Mouse (Mus musculus): Measurements from ENCODE around the gene Gcnt2.
"Not testable (repeated sequence)": the region's sequence is repeated elsewhere in the genome, so short reads cannot be mapped to it uniquely, and the experiment has no call there.

Gene Gcnt2

DNA sequence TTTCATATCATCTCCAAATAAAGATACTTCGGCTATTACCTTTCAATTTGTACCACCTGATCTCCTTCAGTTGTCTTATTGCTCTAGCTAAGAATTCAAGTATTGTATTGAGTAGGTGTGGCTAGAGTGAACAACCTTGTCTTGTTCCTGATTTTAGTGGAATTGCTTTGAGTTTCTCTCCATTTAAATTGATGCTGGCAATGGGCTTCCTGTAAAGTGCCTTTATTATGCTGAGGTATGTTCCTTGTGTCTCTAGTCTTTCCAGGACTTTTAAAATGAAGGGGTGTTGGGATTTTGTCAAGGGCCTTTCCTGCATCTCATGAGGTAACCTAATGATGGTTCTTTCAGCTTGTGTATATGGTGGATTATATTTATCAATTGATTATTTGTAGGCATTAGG lies 83.5 kb downstream of the Gcnt2 start:
- no peak for DNase-seq (ENCODE audit: low spot score in 2 of 2)

DNA sequence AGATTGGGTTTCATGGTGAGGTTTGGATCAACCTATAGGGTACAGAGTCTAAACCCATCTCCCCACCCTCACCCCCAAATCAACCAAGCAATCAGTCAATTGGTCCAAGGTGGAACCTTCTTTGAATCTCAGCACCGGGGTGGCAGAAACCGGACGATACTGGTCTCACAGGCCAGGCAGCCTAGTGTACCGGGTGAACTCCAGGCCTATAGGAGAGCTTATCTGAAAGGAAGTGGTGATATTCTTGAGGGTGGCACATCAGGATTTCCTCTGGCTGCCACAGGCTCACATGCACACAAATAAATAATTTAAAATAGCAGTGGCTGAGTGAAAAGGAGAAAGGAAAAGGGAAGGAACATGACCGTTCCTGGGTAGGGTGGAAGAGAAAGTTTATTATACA lies 84.4 kb downstream of the Gcnt2 start:
- DNase-seq (ENCODE audit: low spot score in 2 of 2): no peak

DNA sequence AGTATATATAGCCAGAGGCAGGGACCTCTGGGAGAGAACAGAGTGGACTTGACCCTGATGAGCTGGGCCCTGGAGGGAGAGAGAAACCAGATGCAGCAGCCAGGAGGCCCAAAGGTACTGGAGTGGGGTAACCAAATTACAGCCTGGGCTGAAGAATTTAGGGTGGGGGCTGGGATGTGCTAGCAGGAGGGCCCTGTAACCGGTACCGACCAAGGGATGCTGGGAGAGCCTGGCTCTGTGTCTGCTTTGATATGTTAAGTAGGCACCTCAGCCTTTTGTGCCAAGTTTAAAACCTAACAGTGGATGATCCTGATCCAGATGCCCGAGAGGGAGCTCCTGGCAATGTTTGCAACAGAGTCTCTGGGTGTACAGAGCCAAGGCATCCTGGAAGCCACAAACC lies 84.8 kb downstream of the Gcnt2 start:
- no peak for DNase-seq (ENCODE audit: low spot score in 2 of 2)

DNA sequence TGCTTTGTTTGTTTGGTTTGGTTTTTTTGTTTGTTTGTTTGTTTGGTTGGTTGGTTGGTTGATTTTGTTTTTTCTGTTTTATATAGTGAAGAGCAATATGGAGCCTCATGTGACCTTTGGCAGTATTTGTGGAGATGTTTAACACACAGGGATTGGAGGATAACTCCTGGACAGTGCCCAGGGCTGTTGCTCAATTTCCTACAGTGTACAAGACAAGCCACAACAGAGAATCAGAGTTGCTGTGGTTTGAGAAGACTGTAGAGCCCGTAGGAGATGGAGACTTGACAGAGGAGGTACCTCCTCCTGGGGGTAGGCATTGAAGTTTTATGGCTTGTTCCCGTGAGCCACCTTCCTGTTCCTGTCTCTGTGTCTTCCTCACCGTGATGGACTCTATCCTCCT lies 87.0 kb downstream of the Gcnt2 start:
- DNase-seq (ENCODE audit: low spot score in 2 of 2): no peak

DNA sequence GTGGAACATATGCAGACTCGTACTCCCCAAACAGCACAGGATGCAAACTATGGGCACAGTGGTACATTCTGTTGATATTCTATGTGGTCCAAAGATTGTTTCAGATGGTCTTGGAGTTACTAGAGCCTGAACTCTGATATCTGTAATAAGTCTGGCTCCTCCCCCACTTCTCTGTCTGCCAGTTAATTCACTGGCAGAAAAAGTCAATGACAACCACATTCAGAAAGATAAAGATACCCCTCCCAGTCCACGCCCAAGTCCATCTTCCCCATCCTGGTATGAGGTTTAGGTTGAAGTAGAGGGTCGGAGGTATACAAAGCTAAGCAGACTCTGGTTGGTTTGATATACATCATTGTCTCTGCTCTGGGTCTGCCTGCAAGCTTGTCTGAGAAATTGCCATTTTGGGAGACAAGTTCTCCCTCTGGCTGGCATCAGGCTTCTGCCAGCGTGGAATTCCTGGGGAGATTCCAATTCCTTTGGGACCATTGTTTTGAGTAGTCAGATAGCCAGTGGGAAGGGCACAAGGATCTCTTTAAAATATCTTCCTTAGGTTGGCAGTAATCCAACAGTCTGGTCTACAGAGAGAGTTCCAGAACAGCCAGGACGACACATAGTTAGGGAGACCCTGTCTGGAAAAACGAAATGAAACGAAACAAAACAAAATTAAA lies 88.1 kb downstream of the Gcnt2 start:
- no peak for DNase-seq (ENCODE audit: low spot score in 2 of 2)

DNA sequence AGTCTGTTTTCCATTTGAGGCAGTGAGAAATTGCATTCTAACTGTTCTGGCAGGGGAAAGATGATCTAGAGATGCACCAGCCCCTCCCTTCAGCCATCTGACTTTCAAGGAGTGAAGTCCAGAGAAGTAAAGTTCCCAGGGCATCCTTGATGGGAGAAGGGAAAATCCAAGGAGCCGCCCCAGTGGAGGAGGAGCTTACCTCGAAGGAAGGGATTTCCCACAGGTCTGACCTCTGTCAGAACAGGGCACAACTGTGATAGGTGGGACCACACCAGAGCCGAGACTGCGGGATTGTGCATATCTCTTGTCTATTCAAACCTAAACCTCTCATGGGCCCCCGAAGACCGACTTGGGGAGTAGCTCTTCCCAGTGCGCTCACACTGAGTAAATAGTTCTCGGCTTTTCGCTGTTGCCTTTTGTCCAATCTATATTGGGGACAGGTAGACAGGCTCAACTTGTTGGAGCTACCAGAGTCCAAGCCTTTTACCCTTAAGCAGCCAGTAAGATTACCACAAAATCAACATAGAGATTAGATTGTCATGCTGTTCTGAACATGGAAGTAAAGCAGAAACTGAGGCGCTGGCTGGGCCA lies 91.9 kb downstream of the Gcnt2 start:
- DNase-seq (ENCODE audit: low spot score in 2 of 2): no peak

DNA sequence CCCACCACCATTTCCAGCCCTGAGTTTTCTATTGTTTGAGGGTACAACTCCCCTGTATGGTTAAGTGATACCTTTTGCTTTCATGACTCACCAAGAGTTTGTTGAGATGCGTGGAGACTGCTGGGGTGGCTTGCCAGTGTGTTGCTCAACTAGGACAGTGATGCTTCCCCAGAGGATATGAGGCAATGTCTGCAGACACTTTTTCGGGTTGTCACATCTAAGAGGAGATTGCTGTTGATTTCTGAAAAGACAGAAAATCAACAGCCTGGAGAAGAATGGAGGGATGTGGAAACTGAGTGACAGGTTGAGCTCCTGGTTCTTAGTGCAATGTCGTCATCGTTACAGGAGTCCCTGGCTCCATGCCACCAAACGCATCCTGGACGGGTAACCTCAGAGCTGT lies 93.7 kb downstream of the Gcnt2 start:
- no peak for DNase-seq (ENCODE audit: low spot score in 2 of 2)

DNA sequence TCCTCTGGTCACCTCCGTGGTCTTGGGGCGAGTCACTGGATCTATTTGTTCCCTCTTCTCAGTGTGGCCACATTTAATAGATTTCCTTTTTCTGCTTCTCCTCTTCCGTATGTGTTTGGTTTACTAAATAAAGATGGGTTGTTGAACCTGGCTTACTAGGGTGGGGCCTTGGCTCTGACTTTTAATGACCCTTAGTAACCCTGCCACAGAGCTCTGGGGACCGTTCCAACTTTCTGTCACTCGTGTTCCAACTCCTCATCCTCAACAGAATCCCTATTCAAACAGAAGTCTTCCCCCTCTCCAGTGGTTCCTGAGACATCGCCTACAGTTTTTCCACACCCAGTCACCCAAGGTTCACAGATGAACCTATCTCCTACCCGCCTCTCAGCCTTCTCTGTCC lies 96.2 kb downstream of the Gcnt2 start:
- DNase-seq (ENCODE audit: low spot score in 2 of 2): no peak

DNA sequence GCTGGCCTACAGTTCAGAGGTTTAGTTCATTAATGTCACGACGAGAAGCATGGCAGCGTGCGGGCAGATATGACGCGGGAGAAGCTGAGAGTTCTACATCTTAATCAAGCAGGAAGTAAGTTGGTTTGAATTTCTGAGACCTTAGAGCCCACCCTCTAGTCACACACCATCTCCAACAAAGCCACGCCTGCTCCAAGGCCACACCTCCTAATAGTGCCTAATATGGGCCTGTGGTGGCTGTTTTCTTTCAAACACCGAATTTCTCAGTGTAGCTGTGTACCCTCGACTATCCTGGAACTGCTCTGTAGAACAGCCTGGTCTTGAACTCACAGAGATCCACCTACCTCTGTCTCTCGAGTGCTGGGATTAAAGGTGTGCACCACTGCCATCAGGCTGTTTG lies 108.1 kb downstream of the Gcnt2 start:
- DNase-seq (ENCODE audit: low spot score in 2 of 2): no peak

DNA sequence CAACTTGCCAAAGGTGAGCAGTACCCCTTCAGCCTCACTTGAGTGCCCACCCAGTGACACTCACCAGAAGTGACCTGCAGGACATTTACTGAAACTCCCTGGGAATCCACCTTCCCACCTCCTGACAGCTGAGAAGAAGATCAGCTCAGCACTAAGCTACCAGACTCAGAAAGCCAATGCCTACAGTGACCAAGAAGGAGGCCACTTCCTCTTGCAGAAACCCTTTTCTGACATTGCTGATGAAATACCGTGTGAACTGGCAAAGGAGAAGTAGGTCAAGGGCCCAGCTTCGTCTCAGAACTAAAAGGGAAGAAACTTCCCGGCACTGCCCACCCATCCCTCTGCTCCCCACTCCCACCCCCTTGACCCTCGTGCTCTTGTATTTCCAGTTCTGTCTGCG lies 109.0 kb downstream of the Gcnt2 start:
- DNase-seq (ENCODE audit: low spot score in 2 of 2): no peak

DNA sequence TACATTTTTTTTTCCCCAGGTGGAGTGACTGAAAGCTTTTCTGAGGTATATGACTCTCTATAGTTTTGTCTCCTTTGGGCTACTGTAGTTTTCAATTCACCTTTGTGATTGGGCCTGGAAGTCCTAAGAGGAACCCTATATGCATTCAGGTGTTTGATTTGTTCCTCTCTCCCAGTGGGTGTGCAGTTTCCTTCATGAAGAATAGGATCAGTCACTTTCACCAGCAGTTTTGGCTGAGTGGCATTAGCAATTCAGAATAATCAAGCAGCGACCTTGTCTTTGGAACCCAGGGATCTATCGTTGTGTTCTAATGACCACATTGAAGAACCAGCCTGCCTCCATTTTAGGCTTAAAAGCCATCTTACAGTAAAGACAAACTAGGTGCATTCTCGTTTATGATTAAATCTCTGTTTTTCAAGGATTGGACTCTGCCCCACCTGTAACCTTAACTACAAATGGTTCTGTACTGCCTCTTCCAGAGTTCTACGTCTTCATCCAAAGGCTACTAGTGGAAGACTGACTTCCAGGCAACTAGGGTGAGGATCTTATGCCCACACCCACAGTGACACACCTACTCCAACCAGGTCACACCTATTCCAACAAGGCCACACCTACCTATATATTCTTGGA lies 110.3 kb downstream of the Gcnt2 start:
- no peak for DNase-seq (ENCODE audit: low spot score in 2 of 2)

DNA sequence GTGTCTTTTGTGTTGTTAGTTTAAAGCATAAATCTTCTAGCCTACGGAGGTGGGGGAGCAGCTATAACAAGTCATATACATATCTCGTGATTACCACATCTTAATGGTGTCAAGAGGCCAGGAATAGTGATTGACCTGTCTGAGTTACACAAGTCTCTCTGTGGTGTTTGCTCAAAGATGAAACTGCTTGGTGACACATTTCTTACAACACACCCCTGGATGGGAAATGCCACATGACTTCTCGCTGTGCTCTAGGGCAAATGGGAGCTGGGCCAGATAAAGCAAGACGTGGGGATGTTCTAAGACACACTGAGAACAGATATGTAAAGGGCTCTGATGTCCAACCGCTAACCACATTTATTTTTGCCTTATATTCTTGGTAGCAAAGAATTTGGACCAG lies 111.7 kb downstream of the Gcnt2 start:
- no peak for DNase-seq (ENCODE audit: low spot score in 2 of 2)

DNA sequence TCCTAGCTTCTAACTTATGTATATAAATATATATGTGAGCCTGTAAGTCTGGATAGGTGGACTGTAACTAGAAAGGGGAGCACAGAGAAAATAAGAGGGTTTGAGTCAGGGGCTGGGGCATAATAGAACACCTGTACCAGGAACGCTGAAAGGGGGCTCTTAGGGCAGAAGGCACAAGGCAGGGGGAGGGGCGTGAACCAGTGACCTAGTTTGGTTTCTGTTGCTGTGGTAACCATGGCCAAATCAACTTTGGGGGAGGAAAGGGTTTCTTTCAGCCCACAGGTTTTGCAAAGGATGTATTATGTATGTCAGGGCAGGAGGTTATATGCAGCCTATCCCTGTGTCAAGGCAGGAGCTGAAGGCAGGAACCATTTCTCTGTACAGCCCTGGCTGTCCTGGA lies 112.3 kb downstream of the Gcnt2 start:
- DNase-seq (ENCODE audit: low spot score in 2 of 2): no peak

DNA sequence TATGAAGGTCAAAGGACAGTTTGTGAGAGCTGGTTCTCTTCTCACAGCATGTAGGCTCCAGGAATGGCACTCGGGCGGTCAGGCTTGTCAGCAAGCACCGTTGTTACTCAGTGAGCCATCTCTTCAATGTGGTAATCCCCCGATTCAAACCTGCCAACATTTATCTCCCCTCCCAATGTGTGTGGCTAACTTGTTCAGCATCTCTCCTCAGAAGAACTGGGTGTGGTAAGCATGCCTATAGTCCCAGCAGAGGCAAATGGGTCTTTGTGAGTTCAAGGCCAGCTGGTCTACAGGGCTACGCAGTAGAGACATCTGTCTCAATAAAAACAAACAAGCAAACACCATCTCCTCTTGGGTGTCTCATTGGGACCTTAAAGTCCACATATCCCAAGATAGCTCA lies 113.4 kb downstream of the Gcnt2 start:
- DNase-seq (ENCODE audit: low spot score in 2 of 2): no peak

DNA sequence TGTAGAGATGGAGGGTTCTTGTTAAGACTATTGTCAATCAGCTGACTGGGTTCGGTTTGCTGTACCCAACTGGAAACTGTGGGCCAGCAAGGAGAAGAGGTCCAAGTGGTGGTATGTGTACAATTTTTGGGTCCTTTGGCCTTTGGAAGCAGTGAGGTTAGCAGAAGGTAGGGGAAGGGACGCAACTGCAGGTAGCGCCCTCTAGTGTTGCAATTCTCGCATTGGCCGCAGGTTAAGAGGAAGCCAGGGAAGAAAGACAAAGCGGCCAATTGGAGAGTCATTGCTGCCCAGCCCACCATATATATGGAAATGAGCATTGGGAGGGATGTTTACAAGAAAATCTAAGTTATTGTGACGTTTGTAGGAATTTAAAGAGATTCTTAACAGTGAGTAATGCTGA lies 118.1 kb downstream of the Gcnt2 start:
- DNase-seq (ENCODE audit: low spot score in 2 of 2): peak in 1 of 2 experiments; percentile 8

DNA sequence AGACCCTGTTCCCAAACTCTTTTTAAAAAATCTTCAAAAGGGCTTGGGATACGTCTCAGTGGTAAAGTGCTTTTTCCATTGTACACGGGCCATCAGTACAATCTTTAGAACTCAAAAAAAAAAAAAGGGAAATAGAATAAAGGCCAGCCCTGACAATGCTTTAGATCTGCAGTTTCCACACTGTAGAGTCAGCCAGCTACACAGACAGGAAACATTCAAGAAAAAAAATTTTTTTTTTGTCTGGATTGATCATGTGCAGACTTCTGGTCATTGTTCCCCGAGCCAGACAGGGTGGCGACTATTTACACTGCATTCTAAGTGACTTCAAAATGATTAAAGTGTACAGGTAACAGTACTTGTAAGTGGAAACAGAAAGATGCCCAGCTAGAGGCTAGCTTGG lies 119.1 kb downstream of the Gcnt2 start:
- no peak for DNase-seq (ENCODE audit: low spot score in 2 of 2)

DNA sequence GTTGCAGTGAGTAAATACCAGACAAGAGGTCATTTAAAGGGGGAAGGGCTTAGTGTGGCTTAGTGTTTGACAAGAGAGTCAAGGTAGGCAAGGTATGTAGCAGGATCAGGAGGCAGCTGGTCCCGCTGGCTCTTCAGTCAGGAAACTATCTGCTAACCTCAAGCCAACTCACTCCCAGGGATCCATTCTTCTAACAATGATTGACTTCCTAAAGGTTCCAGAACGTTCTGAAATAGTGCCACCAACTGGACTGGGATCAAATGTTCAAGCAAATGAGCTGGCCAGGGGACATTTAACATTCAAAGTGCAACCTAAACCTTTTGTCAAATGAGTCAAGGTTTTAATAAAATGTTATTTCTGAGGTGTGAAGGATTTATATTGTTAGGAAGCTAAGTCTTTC lies 119.8 kb downstream of the Gcnt2 start:
- no peak for DNase-seq (ENCODE audit: low spot score in 2 of 2)

DNA sequence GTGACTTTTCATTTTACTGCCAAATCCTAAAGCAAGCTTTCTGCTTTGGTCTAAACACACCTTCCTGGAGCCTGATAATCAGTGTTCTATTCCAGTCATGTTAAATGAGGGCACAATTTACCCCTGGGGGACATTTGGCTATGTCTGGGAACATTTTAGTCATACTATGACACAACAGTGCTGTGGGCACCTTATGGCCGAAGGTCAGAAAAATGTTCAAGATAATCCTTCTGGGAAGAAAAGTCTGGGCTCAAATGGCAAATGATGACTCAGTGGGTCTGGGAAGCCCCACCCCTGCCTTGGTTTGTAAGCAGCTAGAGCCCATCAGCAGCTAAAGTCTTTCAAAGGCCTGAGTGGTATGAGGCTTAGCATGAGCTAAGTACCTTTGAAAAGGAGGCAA lies 123.2 kb downstream of the Gcnt2 start:
- DNase-seq (ENCODE audit: low spot score in 2 of 2): no peak

DNA sequence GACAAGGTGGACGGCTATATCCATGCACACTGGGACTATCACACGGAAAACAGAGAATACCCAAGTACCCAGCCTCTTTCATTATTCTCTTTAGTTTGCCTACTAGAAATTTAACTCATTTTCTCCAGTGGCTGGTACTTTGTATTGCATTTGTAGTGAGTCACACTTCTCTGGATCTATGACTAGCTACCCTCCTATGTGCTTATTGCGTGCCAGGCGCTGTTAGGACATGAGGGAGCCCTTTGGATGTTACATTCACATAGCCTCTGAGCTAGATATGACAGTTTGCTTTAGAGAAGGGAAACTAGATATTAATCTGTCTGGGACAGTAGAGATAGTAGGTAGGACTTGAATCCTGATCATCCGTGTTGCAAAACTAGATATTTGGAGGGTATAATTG lies 126.5 kb downstream of the Gcnt2 start:
- no peak for DNase-seq (ENCODE audit: low spot score in 2 of 2)

DNA sequence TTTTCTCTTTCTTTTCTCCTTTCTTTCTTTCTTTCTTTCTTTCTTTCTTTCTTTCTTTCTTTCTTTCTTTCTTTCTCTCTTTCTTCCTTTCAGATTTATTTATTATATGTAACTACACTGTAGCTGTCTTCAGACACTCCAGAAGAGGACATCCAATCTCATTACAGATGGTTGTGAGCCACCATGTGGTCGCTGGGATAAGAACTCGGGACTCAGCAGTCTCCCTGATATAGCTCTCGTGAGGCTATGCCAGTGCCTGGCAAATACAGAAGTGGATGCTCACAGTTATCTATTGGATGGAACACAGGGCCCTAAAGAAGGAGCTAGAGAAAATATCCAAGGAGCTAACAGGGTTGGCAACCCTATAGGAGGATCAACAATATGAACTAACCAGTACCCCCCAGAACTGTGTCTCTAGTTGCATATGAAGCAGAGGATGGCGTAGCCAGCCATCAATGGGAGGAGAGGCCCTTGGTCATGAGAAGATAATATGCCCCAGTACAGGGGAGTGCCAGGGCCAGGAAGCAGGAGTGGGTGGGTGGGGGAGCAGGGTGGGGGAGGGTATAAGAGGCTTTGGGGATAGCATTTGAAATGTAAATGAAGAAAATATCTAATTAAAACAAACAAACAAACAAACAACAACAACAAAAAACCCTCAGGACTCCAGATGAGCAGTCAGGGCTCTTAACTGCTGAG lies 128.2 kb downstream of the Gcnt2 start:
- not testable (repeated sequence) for DNase-seq (ENCODE audit: low spot score in 2 of 2)

DNA sequence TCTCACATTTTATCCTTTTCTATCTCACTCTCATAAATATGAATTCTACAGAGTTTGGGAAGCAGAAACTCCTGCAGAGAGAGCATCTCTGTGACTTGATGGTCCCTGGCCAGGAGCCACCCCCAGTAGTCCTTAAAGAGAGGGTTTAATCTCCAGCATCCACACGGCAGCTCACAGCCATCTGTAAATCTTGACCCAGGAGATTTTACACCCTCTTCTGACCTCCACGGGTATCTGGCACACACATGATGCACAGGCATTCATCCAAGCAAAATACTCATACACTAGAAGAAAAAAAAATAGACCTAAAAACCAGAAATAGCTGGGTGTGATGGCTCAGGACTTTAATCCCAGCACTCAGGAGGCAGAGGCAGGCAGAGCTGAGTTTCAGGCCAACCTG lies 128.9 kb downstream of the Gcnt2 start:
- DNase-seq (ENCODE audit: low spot score in 2 of 2): no peak

DNA sequence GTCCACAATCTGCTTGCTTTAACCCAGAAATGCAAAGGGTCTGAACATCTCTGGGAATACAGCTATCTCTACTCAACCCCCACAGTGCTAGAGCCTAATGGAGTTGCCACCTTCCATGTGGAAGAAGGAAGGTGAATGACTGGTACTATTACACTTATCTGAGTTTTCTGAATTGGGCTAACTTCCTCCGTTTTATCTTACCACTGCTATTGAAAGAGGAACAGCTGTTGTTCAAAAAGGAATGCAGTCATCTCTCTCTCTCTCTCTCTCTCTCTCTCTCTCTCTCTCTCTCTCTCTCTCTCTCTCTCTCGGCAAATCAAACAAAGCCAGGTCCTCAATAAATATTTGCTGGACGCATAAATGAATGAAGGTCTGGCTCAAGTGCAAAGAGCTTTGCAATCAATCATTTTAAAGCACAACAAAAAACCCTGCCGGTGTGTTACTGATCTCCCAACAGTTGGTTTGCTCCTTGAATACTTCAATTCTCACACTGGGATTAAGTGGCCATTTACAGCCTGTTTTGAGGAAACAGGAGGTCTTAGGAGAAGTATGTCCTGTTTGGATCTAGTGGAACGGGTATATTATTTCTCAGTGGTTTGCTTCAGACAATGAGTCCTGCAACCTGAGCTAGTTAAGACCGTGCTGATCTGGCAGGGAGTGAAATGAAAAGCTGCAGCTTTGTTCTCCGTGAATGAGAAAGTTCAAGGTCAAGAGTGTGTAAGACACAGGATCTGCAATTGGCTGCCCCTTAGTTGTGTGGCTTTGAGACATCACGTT lies 135.1 kb downstream of the Gcnt2 start:
- DNase-seq (ENCODE audit: low spot score in 2 of 2): no peak
